Mouse (Mus musculus) frontal cortex, postnatal 10 days (tissue): Measurements from ENCODE around the gene Eif4enif1.
"Not testable (repeated sequence)": the region's sequence is repeated elsewhere in the genome, so short reads cannot be mapped to it uniquely, and the experiment has no call there.

Experiments used
- DNase-seq, 2 experiments: peaks; one replicate each; pipeline ENCODE4 v3.0.0; 2022; ENCODE audit warnings: low spot score in 2 of 2, mixed read lengths in 1 of 2

Gene Eif4enif1

DNA sequence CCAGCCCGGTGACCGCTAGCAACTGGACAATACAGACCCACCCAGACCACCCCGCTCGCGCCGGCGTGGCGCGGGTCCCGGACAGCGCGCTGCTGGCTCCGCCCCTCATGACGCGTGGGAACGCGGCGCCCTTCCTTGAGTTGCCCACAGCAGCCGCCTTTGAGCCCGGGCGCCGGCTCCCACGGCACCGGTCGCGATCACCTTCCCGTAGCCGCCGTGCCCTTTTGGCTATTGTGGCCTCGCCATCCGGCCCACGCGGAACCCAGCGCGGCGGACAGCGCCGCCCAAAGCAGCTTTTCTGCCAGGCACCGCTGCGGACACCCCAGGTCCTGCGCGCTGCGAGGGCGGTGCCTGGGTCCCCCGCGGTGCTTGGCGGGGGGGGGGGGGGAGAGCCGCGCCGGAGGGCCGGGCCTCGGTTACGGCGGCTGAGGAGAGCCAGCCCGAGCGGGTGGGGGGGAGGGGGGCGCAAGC lies at the start of gene Eif4enif1:
Gene Eif4enif1 (plus strand): TSS at position 162 of the 471 bp plus-strand sequence.
- DNase-seq = peak; percentile 86 to 90

DNA sequence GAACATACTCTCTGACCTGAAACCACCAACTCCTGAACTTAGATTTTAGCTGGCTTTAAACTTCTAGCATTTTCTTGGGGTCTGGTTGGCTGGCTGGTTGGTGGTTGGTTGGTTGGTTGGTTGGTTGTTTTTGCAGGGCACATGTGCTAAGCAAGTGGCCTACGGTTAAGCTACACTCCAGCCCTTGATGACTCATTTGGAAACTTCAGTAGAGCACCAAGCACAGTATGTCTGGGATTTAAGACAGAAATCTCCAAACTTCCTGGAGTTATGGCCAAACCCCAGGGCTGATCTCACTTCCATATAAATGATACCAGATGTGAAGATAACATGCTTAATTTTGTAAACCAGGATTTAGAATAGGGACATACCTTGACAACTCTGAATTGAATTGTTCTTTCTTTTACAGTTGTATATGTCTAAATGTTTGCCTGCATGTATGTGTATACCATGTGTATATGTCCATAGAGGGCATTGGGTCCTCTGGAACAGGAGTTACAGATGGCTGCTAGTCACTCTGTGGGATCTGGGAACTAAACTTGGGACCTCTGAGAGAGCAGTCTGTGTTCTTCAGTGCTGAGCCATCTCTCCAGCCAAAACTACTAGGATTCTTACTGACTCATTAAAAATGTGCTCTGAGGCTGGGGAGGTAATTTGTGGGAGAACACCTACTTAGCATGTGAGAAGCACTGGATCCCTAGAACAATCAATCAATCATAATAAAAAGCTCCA lies 48.4 kb upstream of the Eif4enif1 start:
- DNase-seq = peak; percentile 58 to 69

DNA sequence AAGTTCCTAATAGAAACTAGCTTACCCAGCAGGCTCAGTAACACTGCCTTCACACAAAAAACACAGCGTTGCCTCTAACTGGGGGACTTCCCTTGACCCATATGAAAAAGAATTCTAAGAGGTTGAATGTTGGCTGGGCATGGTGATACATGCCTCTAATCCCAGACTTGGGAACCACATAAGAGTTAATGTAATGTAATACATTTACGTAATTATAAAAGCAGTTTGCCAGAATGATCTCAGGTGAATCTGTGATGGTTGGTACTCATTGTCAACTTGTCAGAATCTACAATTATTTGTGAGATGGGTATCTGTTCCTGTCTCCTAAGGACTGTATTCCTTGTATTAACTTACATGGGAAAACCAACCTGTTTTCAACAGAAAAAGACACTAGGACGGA lies 45.2 kb upstream of the Eif4enif1 start:
- DNase-seq = not testable (repeated sequence)

DNA sequence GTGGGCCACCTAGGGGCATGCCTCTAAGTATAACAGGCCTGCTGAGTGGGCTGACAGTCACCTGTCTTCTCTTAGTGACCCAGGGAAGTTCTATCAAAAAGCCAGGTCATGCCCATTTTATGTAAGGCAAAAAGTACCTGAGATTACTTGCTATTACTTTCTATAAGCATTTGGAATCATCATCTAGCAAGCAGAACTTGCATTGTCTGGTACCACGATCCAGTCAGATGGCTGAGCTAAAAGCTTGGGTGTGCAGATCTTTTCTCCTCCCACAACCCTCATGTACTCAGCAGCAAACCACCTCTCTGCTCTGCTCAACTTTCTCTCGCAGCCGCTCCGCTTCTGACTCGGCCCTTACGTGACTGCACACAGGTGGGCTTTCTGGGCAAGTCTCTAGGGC lies 44.2 kb upstream of the Eif4enif1 start:
- DNase-seq = not testable (repeated sequence)

DNA sequence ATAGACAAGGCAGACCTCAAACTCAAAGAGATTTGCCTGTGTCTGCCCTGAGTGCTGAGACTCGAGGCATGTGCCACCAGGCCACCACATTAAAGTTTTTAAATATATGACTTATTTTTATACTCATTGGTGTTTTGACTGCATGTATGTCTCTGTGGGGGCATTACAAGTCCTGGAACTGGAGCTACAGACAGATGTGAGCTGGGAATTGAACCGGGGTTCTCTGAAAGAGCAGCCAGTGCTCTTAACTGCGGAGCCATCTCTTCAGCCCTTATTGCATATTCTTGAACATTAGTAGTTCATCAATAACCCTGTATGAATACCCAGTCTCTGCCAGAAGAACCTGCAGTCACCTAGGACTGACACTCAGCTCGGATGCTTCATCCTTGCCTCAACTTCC lies 43.4 kb upstream of the Eif4enif1 start:
- DNase-seq = not testable (repeated sequence)

DNA sequence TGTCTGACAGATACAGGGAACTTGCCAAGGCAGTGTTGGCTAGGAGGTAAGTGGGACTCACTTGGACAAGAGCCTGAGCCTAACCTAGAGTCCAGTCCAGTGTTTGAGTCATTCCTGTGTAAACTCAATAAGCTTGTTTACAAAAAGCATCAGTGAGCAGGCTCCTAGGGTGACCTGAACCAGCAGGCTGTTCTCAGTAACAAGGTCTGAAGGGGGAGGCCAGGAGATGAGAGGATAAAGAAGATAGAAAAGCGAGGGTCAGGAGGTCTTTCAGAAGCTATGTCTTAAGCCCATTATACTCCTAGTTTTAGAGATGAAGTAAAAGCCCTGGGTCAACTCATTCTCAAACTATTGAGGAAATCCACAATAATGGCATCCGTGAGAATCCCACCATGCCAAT lies 40.8 kb upstream of the Eif4enif1 start:
- peak; percentile 53 to 59 for DNase-seq

DNA sequence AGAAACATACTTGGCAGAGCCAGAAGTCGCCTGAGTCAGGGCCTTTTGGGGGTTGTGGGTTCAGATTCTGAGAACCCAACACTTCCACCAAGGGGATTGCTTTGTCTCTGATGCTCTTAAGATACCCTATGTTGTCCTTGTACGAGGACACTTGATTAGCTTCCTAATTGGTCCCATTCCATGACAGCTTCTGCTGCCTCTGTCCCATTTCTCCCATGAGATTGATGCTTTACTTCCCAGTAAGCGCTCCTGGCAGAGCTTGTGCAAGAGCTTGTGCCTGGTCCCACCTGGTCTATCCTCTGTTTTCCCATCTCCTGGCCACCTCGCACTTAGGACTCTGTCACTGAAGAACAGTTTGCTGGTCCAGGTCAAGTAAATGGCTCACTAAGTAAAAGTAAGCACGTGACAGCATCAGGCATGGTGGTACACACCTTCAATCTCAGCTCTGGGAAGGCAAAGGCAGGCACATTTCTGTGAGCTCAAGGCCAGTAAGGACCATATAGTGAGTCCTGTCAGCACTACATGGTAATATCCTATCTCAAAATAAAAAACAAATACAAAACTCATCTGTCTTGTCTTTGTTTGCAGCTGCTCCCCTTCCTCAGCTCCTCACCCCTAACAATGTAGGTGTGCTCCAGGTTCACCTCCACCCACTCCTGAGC lies 39.8 kb upstream of the Eif4enif1 start:
- peak; percentile 57 to 59 for DNase-seq

DNA sequence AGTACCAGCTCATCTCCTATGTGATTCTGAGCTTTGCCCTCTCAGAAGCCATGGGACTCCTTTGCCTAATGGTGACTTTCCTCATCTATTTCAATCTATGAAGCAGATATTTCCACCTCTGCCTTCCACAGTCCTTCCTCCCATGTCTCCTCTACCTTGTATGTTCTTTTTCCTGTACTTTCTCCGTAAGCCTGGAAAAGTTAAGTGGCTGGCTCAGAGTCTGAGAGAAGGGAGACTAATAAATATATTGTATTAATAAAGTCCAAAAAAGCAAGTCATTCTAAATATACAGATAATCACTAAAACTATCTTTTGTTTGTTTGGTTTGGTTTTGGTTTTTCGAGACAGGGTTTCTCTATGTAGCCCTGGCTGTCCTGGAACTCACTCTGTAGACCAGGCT lies 39.1 kb upstream of the Eif4enif1 start:
- not testable (repeated sequence) for DNase-seq

DNA sequence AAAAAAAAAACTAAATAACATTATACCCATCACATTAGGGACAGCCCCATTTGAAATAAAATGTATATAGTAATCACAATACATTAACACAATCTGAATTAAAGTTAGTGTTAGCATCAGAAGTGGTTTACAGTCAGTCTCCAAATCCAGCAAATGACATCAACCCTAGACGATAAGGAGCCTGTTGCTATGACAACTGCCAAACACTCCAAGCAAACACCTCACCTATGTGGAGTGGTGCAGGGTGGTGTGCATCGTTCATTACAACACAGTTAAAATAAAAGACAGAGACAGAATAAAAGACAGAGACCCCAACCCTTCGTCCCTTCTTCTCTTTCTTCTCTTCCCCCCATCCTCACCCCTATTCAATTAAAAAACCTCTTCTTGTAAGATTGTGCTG lies 38.5 kb upstream of the Eif4enif1 start:
- DNase-seq = not testable (repeated sequence)

DNA sequence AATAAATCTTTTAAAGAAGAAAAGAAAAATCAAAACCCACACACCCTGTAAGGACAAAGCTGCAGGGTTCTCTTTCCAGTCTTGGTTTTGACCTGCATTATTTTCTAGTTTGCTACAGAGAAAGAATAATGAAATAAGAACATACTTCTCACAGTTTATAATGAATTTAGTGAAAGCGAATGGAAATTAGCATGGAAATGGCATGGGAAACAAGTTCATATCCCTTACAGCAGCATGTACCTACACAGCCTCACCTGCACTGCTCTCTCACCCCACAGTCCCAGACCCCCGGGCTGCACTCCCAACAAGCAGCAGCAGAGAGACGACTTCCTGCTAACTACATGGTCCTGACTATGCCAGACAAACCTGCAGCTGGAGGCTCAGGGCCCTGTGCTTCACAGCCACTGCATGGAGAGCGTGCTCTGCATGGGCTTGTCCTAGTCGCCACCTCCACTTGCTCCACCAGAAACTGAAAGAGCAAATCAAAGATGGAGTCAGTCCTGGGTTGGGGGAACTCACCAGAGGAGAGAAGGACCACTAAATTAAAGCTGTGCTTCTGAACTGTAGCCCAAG lies 36.9 kb upstream of the Eif4enif1 start:
- not testable (repeated sequence) for DNase-seq

DNA sequence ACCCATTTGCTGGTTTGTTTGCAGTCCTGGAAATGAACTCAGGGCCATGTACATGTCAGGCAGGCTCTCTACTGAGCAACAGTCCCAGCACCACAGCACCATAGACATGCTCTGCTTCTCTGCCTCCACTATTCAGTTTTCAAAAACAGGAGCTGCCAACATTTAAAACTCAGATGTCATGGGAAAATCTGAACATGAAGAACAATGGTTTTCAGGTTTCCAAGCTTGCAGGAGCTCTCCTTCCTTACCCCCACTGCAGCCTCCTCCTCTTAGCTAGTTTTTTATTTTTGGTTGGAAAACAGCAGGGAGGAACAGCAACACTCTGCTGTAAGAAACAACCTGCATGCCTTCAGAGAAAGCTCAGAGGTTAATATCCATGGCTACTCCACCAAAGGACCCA lies 35.9 kb upstream of the Eif4enif1 start:
- DNase-seq = not testable (repeated sequence)

DNA sequence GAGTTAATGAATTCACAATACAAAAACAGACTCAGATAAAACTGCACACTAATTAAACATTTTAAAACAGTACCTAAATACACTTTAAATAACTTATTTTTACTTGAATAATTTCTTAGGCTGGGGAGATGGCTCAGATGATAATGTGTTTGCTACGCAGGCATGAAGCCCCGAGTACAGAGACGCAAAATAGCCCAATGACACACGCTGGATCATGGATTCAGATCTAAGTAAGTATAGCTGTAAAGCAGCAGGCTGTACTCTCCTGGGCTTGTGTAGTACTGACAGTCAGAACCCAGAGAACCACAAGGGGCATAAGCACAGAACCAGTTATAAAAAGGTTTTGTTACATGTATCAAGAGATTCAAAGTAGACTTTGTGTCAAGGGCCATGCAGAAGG lies 35.1 kb upstream of the Eif4enif1 start:
- not testable (repeated sequence) for DNase-seq

DNA sequence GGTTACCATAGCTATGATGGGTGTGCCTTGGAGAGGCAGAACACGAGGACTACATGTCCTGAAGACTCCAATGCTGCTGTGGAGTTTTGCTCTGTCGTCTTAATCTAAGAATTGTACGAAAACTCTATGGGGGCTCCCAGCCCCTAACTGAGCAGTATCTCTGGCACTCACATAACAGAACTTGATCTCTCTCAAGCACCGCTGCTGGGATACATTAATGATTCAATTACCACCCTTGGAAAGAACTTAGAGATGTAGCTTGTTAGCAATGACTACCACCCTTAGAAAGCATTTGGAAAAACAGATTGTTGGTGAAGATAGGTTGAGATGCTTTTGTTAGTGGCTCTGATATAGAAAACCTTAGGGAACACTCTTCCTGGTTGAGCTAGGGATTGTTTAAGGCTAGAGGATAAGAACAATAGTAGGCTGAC lies 34.6 kb upstream of the Eif4enif1 start:
- peak in 1 of 2 experiments; percentile 39 for DNase-seq

DNA sequence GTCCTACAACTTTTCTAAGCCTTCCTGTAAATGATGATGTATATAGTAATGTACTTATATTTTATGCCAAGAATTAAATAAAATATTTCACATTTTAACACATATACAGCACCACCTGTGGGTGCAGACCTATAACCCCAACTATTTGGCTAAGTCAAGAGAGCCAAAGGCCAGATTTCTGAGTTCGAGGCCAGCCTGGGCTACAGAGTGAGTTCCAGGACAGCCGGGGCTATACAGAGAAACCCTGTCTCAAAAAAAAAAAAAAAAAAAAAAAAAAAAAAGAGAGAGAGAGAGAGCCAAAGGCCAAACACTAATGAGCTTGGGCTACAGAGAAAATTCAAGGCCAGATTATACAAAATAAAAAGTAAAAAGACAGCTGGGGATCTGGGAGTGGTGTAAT lies 33.1 kb upstream of the Eif4enif1 start:
- peak in 1 of 2 experiments; percentile 40 for DNase-seq

DNA sequence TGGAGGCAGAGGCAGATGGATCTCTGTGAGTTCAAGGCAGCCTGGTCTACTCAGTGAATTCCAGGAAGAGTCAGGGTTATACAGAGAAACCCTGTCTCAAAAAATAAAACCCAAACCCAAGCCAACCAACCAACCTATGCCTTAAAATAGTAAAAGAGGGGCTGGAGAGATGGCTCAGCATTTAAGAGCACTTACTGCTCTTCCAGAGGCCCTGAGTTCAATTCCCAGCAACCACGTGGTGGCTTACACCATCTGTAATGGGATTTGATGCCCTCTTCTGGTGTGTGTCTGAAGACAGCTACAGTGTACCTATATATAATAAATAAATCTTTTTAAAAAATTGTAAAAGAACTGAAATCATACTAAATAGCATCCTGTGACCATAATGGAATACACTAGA lies 30.3 kb upstream of the Eif4enif1 start:
- peak; percentile 43 to 70 for DNase-seq

DNA sequence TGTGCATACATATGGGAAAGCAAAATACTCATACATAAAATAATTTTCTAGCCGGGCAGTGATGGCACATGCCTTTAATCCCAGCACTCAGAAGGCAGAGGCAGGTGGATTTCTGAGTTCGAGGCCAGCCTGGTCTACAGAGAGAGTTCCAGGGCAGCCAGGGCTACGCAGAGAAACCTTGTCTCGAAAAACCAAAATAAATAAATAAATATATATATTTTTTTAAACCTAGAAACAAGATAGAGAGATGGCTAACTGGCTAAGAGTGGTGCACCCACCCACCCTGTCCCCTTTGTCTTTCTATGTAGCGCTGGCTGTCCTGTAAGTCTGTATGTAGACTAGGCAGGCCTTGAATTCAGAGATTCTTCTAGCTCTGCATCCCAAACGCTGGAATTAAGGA lies 29.7 kb upstream of the Eif4enif1 start:
- not testable (repeated sequence) for DNase-seq

DNA sequence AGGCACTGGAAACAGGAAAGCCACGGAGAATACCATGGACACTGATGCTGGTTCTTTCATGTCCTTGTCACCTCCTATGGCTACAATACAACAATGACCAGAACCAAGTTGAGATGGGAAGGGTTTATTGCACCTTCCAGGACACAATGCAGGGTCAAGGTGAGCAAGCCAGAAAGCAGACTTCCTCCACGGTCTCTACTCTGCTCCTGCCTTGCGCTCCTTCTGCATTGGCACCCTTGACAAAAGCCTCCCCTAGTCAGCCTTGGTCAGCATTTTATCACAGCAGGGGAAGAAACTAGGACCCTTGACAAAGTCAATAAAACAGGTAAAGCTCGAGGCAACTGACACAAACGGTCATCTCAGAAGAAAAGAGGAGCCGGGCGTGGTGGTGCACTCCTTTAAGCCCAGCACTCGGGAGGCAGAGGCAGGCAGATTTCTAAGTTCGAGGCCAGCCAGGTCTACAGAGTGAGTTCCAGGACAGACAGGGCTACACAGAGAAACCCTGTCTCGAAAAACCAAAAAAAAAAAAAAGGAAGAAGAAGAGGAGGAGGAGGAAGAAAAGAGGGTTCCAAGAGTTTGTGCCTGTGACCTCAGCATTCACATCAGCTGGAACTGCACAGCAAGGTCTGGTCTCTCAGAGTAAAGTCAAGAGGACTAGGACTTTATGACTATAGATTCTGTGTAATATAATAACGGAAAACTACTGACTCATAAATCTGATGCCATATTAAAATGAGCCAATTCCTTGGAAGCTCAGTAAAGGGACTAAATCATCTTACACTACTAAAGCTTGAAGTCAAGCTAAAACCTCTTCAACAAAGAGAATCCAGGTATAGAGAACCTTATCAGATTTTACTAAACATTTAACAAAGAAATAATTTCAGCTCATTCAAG lies 28.5 kb upstream of the Eif4enif1 start:
- peak; percentile 67 to 73 for DNase-seq

DNA sequence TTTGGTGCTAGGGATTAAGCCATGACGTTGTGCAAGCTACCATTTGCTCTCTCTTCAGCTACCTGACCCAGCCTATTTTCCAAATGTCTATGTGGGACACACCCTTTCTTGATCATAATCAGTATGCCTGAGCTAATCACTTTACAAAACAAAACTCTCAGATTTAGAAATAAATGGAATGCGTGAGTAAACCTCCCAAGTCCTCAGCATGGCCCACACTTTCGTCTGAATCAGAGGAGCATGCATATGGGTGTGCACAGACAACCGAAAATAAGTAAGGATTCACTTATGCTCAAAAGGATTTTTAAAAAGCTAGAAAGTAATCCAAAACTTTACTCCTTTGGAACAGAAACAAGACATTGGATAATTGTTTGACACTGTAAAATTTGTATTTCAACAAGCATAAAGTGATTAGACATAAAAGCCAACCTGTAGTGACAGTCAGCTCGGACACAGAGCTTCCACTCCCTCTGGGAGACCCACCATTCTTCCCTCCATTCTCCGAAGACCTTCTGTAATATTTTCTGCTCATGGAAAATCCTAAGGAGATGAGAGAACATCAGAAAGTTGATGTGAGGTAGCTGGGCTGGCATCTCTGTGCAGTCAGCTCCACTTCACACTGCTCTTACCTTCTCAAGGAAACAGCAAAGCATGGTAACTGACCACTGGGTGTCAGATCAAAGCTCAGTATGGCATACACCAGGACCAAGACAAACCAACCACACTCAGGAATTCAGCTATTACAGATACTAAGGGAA lies 23.0 kb upstream of the Eif4enif1 start:
- peak in 1 of 2 experiments; percentile 24 for DNase-seq

DNA sequence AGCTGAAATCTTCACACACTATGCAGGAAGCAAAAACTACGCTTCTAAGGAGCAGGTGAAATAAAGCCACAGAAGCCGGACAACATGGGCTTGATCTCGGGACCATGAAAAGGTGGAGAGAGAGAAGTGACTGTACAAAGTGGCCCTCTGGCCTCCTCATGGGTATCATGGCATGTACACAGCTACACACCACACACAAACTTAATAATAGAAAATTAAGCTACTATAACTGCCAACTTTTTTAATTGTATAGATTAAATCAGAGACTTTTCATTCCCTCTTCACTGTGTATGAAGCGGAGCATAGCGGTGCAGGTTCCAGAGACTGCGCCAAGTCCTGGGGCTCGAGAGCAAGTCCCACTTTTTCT lies 22.5 kb upstream of the Eif4enif1 start:
- DNase-seq = peak in 1 of 2 experiments; percentile 25

DNA sequence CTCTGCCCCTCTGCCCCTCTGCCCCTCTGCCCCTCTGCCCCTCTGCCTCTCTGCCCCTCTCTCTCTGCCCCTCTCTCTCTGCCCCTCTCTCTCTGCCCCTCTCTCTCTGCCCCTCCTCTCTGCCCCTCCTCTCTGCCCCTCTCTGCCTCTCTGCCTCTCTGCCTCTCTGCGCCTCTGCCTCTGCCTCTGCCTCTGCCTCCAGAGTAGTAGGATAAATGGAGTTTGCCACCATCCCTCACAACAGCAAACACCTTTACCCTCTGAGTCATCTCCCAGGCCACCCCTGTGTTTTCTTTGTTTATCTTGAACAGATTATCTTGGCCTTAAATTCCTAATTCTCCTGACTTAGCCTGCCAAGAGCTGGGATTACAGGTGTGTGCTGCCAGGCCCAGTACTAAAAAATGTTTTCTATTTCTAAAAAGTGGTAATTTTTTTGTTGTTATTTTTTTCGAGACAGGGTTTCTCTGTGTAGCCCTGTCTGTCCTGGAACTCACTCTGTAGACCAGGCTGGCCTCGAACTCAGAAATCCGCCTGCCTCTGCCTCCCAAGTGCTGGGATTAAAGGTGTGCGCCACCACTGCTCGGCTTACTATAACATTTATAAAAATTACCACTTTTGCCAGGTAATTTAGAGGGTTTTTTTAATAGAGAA lies 21.6 kb upstream of the Eif4enif1 start:
- DNase-seq = not testable (repeated sequence)
